Mouse (Mus musculus): Measurements from ENCODE around the gene Camta1.

GRCm38 (mm10) chr4:151739348-151739956 is 122.2 kb downstream of the Camta1 start:
- TF ChIP-seq FLI1 (IDR thresholded peaks at IDR 0.05; ENCODE audit: low read length): no peak
- TF ChIP-seq GATA1 (IDR thresholded peaks at IDR 0.05; ENCODE audit: borderline replicate concordance, low read length): no peak
